Comparison of ENCODE assay signal across 8 mouse cellular contexts in genomic region chr17:27125185-27125584, GRCm38 (mm10). TPM values are rescaled to one million over a fixed set of nuclear protein-coding genes. Genes with fewer than 3 reads are reported as not detected.
DNase-seq lines count a peak whose midpoint lies in the region; ATAC-seq and TF ChIP-seq lines count a peak whose summit lies in the region.

No protein-coding gene starts in this region.

- no peaks in the 10 kb centered on the region for H3K9me3 ChIP-seq in forebrain, embryonic 10.5 days
- H3K9me3 ChIP-seq in forebrain, embryonic 13.5 days (replicated peaks), result no peaks in the 10 kb centered on the region
- H3K9me3 ChIP-seq in midbrain, postnatal 0 days (ENCODE audit: low read length), result no peaks in the 10 kb centered on the region

- peaks cover 43% of the 10 kb centered on the region for H3K4me1 ChIP-seq in forebrain, embryonic 10.5 days
- H3K4me1 ChIP-seq in forebrain, embryonic 13.5 days, result peaks cover 53% of the 10 kb centered on the region
- peaks cover 25% of the 10 kb centered on the region; the same call in 1 of the 2 replicates for H3K4me1 ChIP-seq in midbrain, postnatal 0 days (ENCODE audit: insufficient read depth, low read length)

- no peak overlapping the region for H3K9ac ChIP-seq in forebrain, embryonic 13.5 days
- no peak overlapping the region for H3K9ac ChIP-seq in midbrain, postnatal 0 days (replicated peaks; ENCODE audit: low read length, poor library complexity, severe bottlenecking)

- no peak overlapping the region for H3K4me2 ChIP-seq in forebrain, embryonic 13.5 days
- H3K4me2 ChIP-seq in midbrain, postnatal 0 days (ENCODE audit: low read depth, low read length, poor library complexity, severe bottlenecking), result no peak overlapping the region

- H3K36me3 ChIP-seq in forebrain, embryonic 10.5 days (replicated peaks), result peaks cover 64% of the 10 kb centered on the region
- peaks cover 33% of the 10 kb centered on the region for H3K36me3 ChIP-seq in forebrain, embryonic 13.5 days (ENCODE audit: poor library complexity, severe bottlenecking)
- peaks cover 21% of the 10 kb centered on the region for H3K36me3 ChIP-seq in midbrain, postnatal 0 days (ENCODE audit: insufficient read depth, low read length)

- peak; percentile 76 for DNase-seq in forebrain, embryonic 10.5 days (ENCODE audit: extremely low spot score, low spot score)
- peak; percentile 77 to 84 for DNase-seq in adrenal gland, adult 18-20 months (ENCODE audit: low spot score in 2 of 2)
- DNase-seq in embryo, embryonic 11 days, result peak; percentile 81
- DNase-seq in heart, postnatal 14 days, result peak; percentile 77 to 87
- DNase-seq in left cerebral cortex, postnatal 25 days (ENCODE audit: low spot score in 2 of 2), result peak; percentile 68 to 87
- peak; percentile 46 for DNase-seq in midbrain, postnatal 0 days (ENCODE audit: low spot score)
- DNase-seq in spleen, postnatal 4 days (ENCODE audit: low spot score in 2 of 2), result peak; percentile 80 to 95

- ATAC-seq in forebrain, embryonic 13.5 days, result no peak
- ATAC-seq in midbrain, postnatal 0 days (ENCODE audit: low FRiP score), result no peak

- intact Hi-C loops in heart, postnatal 14 days (cut with DNase I), result loop anchor here (2.0 to 10.0 kb wide), 2 partner anchors 92 to 190 kb away; partner anchors contain the start of genes Cuta and Phf1
- intact Hi-C loops in left cerebral cortex, postnatal 25 days (cut with DNase I), result loop anchor here (2.0 to 10.0 kb wide), 2 partner anchors 92 to 180 kb away; partner anchors contain the start of gene Syngap1

- H3K4me3 ChIP-seq in forebrain, embryonic 10.5 days, result no peak overlapping the region
- no peak overlapping the region for H3K4me3 ChIP-seq in forebrain, embryonic 13.5 days
- H3K4me3 ChIP-seq in midbrain, postnatal 0 days (ENCODE audit: low read depth, low read length), result no peak overlapping the region

- H3K27me3 ChIP-seq in forebrain, embryonic 10.5 days (ENCODE audit: poor library complexity, severe bottlenecking), result 0 out of 2 replicates have a peak, but pooled peaks cover 16% of the 10 kb centered on the region
- H3K27me3 ChIP-seq in forebrain, embryonic 13.5 days, result no peaks in the 10 kb centered on the region
- no peaks in the 10 kb centered on the region for H3K27me3 ChIP-seq in midbrain, postnatal 0 days (ENCODE audit: insufficient read depth, low read length)

- TF ChIP-seq CTCF in midbrain, postnatal 0 days (IDR thresholded peaks at IDR 0.05), result peak; percentile 79

- WGBS in forebrain, embryonic 10.5 days, result 30% methylated on average over 12 of the region's 12 CpGs
- 34% methylated on average over 12 of the region's 12 CpGs for WGBS in forebrain, embryonic 13.5 days
- 32% methylated on average over 12 of the region's 12 CpGs for WGBS in midbrain, postnatal 0 days

- no peak overlapping the region for H3K27ac ChIP-seq in forebrain, embryonic 10.5 days
- no peak overlapping the region for H3K27ac ChIP-seq in forebrain, embryonic 13.5 days
- H3K27ac ChIP-seq in midbrain, postnatal 0 days (ENCODE audit: low read depth, low read length), result no peak overlapping the region

RNA-seq across cellular contexts. Expression of gene Uqcc2, which starts 8.5 kb away (rescaled TPM):
- 394 and 405 TPM in 2 replicates for polyA plus RNA-seq in forebrain, embryonic 10.5 days (2016; fragmentation: Nextera tagmentation; extraction: Ambion mirVana)
- 310 and 318 TPM in 2 replicates for polyA plus RNA-seq in forebrain, embryonic 13.5 days (2015; fragmentation: Nextera tagmentation; extraction: Ambion mirVana)
- 100 to 1,000 TPM; 266 to 331 TPM for total RNA-seq in adrenal gland, adult 18-20 months (2021)
- 100 to 1,000 TPM; 270 to 283 TPM for total RNA-seq in heart, postnatal 14 days (2021)
- total RNA-seq in left cerebral cortex, postnatal 25 days (2021), result 100 to 1,000 TPM; 215 to 241 TPM
- total RNA-seq in midbrain, postnatal 0 days (2014; rRNA removed), result 213 and 233 TPM in 2 replicates
- polyA plus RNA-seq in midbrain, postnatal 0 days (2015; fragmentation: Nextera tagmentation; extraction: Ambion mirVana), result 453 and 478 TPM in 2 replicates

RNA-seq across cellular contexts. Expression of gene Ip6k3, which starts 42.4 kb away (rescaled TPM):
- 0.06 TPM in 1 of 2 replicates, not detected in the other for polyA plus RNA-seq in forebrain, embryonic 10.5 days (2016; fragmentation: Nextera tagmentation; extraction: Ambion mirVana)
- 0.21 and 0.35 TPM in 2 replicates for polyA plus RNA-seq in forebrain, embryonic 13.5 days (2015; fragmentation: Nextera tagmentation; extraction: Ambion mirVana)
- total RNA-seq in adrenal gland, adult 18-20 months (2021), result 1 to 10 TPM in 1 of 2 experiments, under 1 TPM in 1; 0.60 to 2.2 TPM
- 10 to 100 TPM in 1 of 2 experiments, 1 to 10 TPM in 1; 8.9 to 10.7 TPM for total RNA-seq in heart, postnatal 14 days (2021)
- total RNA-seq in left cerebral cortex, postnatal 25 days (2021), result under 1 TPM; 0.32 to 0.44 TPM
- total RNA-seq in midbrain, postnatal 0 days (2014; rRNA removed), result 0.09 TPM in 1 of 2 replicates, not detected in the other
- 0.32 TPM in 1 of 2 replicates, not detected in the other for polyA plus RNA-seq in midbrain, postnatal 0 days (2015; fragmentation: Nextera tagmentation; extraction: Ambion mirVana)
